Mouse (Mus musculus): ENCODE results near the gene Pml. TPM values are rescaled to one million over a fixed set of nuclear protein-coding genes. Genes with fewer than 3 reads are reported as not detected.
"Not testable (repeated sequence)": the region's sequence is repeated elsewhere in the genome, so short reads cannot be mapped to it uniquely, and the experiment has no call there.

The Pml gene
- polyA plus RNA-seq, 1 experiment from 2014 or later = 15.5 TPM

DNA sequence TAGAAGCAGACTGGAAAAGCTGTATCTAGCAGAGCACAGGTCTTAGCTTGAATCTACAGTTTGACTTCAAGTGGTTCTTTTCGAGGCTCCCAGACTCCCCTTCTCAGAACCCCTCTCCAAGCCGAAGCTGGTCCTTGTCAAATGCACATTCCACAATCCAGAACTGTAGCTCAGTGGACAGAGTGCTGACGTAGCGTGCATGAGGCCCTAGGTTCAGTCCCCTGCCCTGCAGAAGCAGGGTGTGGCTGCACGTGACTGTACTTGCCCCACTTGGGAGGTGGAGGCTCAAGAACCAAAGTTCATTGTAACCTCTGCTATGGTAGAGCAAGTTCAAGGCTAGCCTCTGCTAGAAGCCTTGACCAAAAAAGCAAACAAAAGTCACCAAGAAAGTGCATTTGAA, 30.2 kb upstream of the Pml start:
- ATAC-seq (ENCODE audit: insufficient read depth, low FRiP score, low read depth) = peak; percentile 28; the same call in 1 of the 2 replicates
- 58% methylated on average over 5 of the region's 5 CpGs for WGBS
- Histone ChIP-seq H3K4me1 (peaks cover 18% of the 10 kb centered on the region), H3K4me3 (replicated peaks) (no peak overlapping the region), H3K27me3 (replicated peaks) (no peaks in the 10 kb centered on the region), H3K9me3 (no peaks in the 10 kb centered on the region), H3K4me2 (no peak overlapping the region), H3K9ac (no peak overlapping the region), H3K27ac (no peak overlapping the region), H3K36me3 (no peaks in the 10 kb centered on the region)

DNA sequence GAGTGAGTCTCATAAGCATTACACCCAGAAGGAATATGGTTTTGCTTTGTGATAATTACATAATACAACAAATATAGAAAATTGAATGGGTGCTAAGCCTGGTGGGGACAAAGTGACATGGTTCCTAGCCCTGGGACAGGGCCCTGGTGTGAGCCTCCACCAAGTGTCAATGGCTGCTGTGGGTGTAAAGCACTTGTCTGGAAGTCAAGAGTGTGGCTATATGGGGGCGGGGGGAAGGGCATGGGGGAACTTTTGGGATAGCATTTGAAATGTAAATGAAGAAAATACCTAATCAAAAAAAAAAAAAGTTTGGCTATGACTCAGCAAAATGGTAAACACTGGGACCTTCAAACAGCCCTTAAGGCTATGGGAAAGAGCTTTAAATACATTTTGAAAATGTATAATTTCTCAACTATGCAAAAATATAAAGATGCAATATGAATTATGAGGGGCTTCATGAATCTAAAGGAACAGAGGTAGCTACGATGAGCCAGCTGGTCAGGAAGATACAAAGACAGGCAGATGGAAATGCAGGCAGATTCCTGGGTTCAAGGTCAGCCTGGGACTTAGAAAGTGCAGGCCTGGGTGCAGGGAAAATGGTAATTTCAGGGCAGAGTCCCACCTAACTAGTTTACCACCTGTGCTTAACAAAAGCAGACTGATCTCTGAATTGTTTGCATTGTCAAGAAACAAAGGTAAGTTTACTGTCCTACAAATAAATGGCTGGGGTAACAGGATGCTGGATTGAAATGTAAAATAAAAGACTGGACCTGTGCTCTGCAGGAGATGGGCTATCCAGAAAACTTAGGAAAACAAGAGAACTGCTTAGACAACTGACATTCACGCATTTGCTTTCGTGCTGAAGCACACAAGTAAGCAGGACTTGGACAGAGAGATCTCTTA, 29.5 kb upstream of the Pml start:
- no peak for ATAC-seq (ENCODE audit: insufficient read depth, low FRiP score, low read depth)
- no peak overlapping the region for H3K9ac ChIP-seq
- no peaks in the 10 kb centered on the region for H3K9me3 ChIP-seq
- no peaks in the 10 kb centered on the region for H3K36me3 ChIP-seq
- no peak overlapping the region for H3K4me3 ChIP-seq (replicated peaks)
- H3K27me3 ChIP-seq (replicated peaks) = no peaks in the 10 kb centered on the region
- H3K4me1 ChIP-seq = peaks cover 21% of the 10 kb centered on the region
- 60% methylated on average over 4 of the region's 4 CpGs for WGBS
- no peak overlapping the region for H3K27ac ChIP-seq
- no peak overlapping the region for H3K4me2 ChIP-seq

- 94% methylated on average over 4 of the region's 4 CpGs for WGBS
- Histone ChIP-seq H3K36me3 (no peaks in the 10 kb centered on the region), H3K27ac (no peak overlapping the region), H3K27me3 (replicated peaks) (no peaks in the 10 kb centered on the region), H3K9me3 (no peaks in the 10 kb centered on the region), H3K9ac (no peak overlapping the region), H3K4me2 (no peak overlapping the region), H3K4me3 (replicated peaks) (no peak overlapping the region), H3K4me1 (peaks cover 21% of the 10 kb centered on the region)
- no peak for ATAC-seq (ENCODE audit: insufficient read depth, low FRiP score, low read depth)
These were observed 28.7 kb upstream of the Pml start for GRCm38 (mm10) chr9:58278313-58278712.

DNA sequence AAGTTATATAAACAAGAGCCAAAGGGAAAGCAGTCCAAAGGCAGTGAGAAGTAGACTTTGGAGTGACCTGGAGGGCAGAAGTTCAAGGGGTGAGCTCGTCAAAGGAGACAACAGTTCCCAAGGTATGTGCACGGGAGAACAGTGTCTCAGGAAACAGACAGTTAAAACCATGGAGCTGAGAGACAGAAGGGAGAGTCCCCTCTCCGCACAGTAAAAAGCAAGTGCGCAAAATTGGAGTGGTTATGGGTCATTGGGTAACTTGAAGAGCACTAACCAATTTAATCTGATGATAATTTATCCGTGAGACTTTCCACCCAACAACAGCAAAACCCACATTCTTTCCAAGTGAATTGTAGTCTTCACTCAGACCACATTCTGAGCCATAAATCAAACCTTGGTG, 26.8 kb upstream of the Pml start:
- Histone ChIP-seq H3K36me3 (no peaks in the 10 kb centered on the region), H3K4me2 (no peak overlapping the region), H3K4me1 (peaks cover 21% of the 10 kb centered on the region), H3K4me3 (replicated peaks) (no peak overlapping the region), H3K27ac (no peak overlapping the region), H3K27me3 (replicated peaks) (no peaks in the 10 kb centered on the region), H3K9me3 (no peaks in the 10 kb centered on the region), H3K9ac (no peak overlapping the region)
- no peak for ATAC-seq (ENCODE audit: insufficient read depth, low FRiP score, low read depth)
- 67% methylated on average over 5 of the region's 5 CpGs for WGBS

- no peaks in the 10 kb centered on the region for H3K36me3 ChIP-seq
- peaks cover 21% of the 10 kb centered on the region for H3K4me1 ChIP-seq
- no peaks in the 10 kb centered on the region for H3K27me3 ChIP-seq (replicated peaks)
- peak overlapping the region; percentile 78 for H3K27ac ChIP-seq
- no peak overlapping the region for H3K4me3 ChIP-seq (replicated peaks)
- WGBS = 80% methylated on average over 3 of the region's 3 CpGs
- no peak overlapping the region for H3K9ac ChIP-seq
- H3K9me3 ChIP-seq = no peaks in the 10 kb centered on the region
- ATAC-seq (ENCODE audit: insufficient read depth, low FRiP score, low read depth) = no peak
- H3K4me2 ChIP-seq = peak overlapping the region; percentile 25; the same call in 1 of the 2 replicates
These were observed 26.2 kb upstream of the Pml start for GRCm38 (mm10) chr9:58275797-58276196.

- Histone ChIP-seq H3K27ac (peak overlapping the region; percentile 78), H3K27me3 (replicated peaks) (no peaks in the 10 kb centered on the region), H3K9ac (no peak overlapping the region), H3K4me3 (replicated peaks) (no peak overlapping the region), H3K9me3 (no peaks in the 10 kb centered on the region), H3K4me2 (peak overlapping the region; percentile 25), H3K4me1 (peaks cover 17% of the 10 kb centered on the region), H3K36me3 (no peaks in the 10 kb centered on the region)
- 18% methylated on average over 8 of the region's 8 CpGs for WGBS
- ATAC-seq (ENCODE audit: insufficient read depth, low FRiP score, low read depth) = peak; percentile 78; the same call in 1 of the 2 replicates
These were observed 25.7 kb upstream of the Pml start for GRCm38 (mm10) chr9:58275115-58275774.

DNA sequence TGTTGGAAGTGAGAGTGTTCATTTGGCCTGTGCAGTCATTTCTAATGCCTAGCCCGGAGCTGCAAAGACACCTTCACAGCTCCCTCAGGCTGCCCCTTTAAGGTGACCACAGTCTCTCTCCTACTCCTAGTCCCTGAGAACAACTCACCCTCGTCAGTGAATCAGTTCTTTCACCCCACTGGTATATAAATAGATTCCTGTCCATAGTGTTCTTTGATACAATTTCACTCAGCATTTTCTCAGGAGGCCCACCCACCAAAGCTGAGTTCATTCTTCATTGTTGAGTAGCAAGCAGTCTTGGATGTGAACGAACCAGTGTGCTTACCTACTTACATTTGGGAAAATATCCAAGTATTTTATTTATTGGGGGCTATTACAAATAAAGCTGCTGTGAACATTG, 25.0 kb upstream of the Pml start:
- WGBS = 26% methylated on average over 3 of the region's 3 CpGs
- no peaks in the 10 kb centered on the region for H3K36me3 ChIP-seq
- no peaks in the 10 kb centered on the region for H3K9me3 ChIP-seq
- H3K27me3 ChIP-seq (replicated peaks) = no peaks in the 10 kb centered on the region
- peaks cover 14% of the 10 kb centered on the region for H3K4me1 ChIP-seq
- no peak overlapping the region for H3K4me3 ChIP-seq (replicated peaks)
- peak overlapping the region; percentile 54; the same call in 1 of the 2 replicates for H3K27ac ChIP-seq
- no peak overlapping the region for H3K4me2 ChIP-seq
- ATAC-seq (ENCODE audit: insufficient read depth, low FRiP score, low read depth) = no peak
- H3K9ac ChIP-seq = no peak overlapping the region

DNA sequence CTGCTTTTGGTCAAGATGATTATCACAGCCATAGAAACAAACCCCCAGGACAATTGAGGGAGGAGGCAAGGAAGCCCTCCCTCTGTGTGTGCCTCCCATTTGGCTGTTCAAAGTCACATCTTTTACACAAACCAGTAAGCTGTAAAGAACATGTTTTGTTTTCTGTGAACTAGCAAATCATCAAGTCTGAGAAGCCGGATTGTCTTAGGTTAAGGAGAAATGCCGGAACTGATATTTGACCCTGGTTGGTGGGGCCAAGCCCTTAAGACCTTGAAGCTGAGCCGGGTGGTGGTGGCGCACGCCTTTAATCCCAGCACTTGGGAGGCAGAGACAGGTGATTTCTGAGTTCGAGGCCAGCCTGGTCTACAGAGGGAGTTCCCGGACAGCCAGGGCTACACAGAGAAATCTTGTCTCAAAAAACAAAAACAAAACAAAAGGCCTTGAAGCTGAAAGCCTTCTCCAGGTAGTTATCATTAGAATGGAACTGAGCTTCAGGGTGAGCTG, 24.6 kb upstream of the Pml start:
- Histone ChIP-seq H3K27me3 (replicated peaks) (no peaks in the 10 kb centered on the region), H3K36me3 (no peaks in the 10 kb centered on the region), H3K4me1 (peaks cover 14% of the 10 kb centered on the region), H3K4me2 (no peak overlapping the region), H3K27ac (no peak overlapping the region), H3K9me3 (no peaks in the 10 kb centered on the region), H3K4me3 (replicated peaks) (no peak overlapping the region), H3K9ac (no peak overlapping the region)
- no peak for ATAC-seq (ENCODE audit: insufficient read depth, low FRiP score, low read depth)
- 87% methylated on average over 7 of the region's 7 CpGs for WGBS

DNA sequence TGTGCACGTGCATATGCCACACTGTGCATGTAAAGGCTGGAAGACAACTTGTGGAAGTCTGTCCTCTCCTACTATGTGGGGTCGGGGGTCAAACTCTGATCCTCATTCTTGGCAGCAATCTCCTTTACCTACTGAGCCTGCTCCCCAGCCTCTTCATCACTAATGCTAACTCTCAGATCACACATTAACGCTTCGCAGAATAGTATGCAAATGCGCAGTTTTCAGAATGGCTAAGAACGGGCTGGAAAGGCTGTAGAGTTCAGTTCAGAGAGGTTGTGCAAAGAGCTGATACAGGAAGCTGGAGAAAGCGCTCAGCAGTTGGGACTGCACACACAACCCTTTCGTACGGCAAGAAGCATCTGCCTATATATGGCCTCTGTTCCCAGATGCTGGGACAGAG, 23.3 kb upstream of the Pml start:
- Histone ChIP-seq H3K4me1 (peaks cover 14% of the 10 kb centered on the region), H3K9me3 (no peaks in the 10 kb centered on the region), H3K27ac (no peak overlapping the region), H3K4me3 (replicated peaks) (no peak overlapping the region), H3K27me3 (replicated peaks) (no peaks in the 10 kb centered on the region), H3K36me3 (no peaks in the 10 kb centered on the region), H3K9ac (no peak overlapping the region), H3K4me2 (no peak overlapping the region)
- WGBS = 70% methylated on average over 9 of the region's 9 CpGs
- no peak for ATAC-seq (ENCODE audit: insufficient read depth, low FRiP score, low read depth)

DNA sequence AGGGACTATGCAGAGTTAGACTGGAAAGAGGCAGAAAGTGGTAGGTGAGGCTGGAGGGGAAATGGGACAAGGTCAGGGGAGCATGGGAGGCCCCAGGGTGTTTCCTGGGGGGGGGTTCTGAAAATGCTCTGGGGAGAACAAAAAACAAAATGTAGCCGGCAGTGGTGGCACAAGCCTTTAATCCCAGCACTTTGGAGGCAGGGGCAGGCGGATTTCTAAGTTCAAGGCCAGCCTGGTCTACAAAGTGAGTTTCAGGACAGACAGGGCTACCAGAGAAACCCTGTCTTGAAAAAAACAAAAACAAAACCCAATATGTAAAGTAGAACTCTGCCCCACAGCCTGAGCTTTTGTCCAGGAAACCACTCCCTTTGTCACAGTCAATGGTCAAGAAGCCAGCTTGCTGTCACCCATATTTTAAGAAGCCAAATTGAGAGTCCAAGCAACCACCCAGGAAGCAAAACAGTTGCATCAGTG, 22.5 kb upstream of the Pml start:
- Histone ChIP-seq H3K9me3 (no peaks in the 10 kb centered on the region), H3K27me3 (replicated peaks) (no peaks in the 10 kb centered on the region), H3K9ac (no peak overlapping the region), H3K4me1 (peaks cover 14% of the 10 kb centered on the region), H3K27ac (no peak overlapping the region), H3K36me3 (no peaks in the 10 kb centered on the region), H3K4me2 (no peak overlapping the region), H3K4me3 (replicated peaks) (no peak overlapping the region)
- WGBS = 62% methylated on average over 2 of the region's 2 CpGs
- no peak for ATAC-seq (ENCODE audit: insufficient read depth, low FRiP score, low read depth)

GRCm38 (mm10) chr9:58271551-58271950, 22.0 kb upstream of the Pml start:
- peaks cover 16% of the 10 kb centered on the region for H3K4me1 ChIP-seq
- H3K9me3 ChIP-seq; ATAC-seq (ENCODE audit: insufficient read depth, low FRiP score, low read depth); H3K27me3 ChIP-seq (replicated peaks); H3K4me3 ChIP-seq (replicated peaks); H3K4me2 ChIP-seq; H3K27ac ChIP-seq; H3K9ac ChIP-seq; H3K36me3 ChIP-seq: not testable (repeated sequence)
- WGBS = 92% methylated on average over 9 of the region's 9 CpGs

DNA sequence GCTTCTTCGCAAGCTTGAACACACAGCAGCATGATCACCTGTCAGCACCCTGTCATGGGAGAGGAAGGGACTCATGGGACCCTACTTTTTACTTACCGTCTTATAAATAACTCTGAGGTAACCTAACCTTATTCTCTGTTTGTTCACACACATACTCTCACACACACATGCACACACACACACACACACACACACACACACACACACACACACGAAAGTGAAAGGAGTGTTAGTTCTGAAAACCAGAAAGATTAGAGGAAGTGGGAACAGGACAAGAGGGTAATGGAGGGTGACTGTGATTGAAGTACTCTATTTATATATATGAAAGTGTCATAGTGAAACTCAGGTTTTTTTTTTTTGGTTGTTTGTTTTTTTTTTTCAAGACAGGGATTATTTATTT, 21.5 kb upstream of the Pml start:
- WGBS = 81% methylated on average over 3 of the region's 3 CpGs
- H3K4me1 ChIP-seq = peaks cover 20% of the 10 kb centered on the region
- no peak for ATAC-seq (ENCODE audit: insufficient read depth, low FRiP score, low read depth)

More for the DNA sequence above, 21.5 kb upstream of the Pml start:
- H3K4me3 ChIP-seq (replicated peaks) = no peak overlapping the region
- no peaks in the 10 kb centered on the region for H3K36me3 ChIP-seq
- no peaks in the 10 kb centered on the region for H3K9me3 ChIP-seq
- H3K27me3 ChIP-seq (replicated peaks) = no peaks in the 10 kb centered on the region
- H3K4me2 ChIP-seq = no peak overlapping the region
- no peak overlapping the region for H3K27ac ChIP-seq
- H3K9ac ChIP-seq = no peak overlapping the region
